Mouse (Mus musculus): ENCODE results near the gene Tfap4.
"Not testable (repeated sequence)": the region's sequence is repeated elsewhere in the genome, so short reads cannot be mapped to it uniquely, and the experiment has no call there.

The Tfap4 gene

DNA sequence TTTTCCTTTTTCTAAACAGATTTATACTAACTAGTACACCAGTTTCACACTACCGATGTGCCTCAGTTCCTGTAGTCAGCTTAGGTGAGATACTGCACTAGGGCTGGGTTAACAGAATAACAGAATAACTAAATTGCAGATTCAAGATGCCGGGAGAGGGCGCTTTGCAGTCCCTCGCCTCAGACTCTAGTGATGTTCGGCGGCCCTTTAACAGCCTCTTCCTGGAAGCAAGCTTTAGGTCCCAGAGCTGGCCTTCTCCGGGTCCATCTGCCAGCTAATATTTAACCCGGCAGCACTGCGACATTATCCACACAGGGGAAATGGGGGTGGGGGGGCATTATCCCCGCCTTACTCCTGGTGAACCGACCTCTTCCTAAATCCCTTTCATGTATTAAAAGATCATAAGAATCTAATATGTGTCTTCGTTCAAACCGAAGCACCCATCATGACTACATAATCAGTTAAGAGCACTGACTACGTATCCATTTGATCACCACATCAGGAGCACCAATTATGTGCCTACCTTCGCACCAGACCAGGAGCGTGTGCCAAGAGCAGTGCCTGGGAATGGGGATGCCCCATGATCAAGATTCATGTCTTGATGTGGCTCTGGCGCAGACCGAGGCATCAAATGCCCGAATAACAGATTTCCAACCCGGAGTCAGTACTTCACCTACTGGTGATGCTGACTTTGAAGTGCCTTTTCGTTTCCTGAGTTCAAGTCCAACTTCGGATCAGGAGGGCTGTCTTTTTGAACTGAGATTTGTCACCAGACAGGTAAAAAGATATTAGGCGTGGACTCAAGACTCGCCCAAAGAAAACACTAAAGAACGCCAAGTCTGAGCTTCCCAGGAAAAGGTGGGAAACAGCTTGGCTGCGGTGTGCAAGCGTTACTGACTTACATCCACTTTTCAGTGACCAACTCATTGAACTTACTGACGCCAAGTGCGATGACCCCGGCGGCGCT, 33.5 kb upstream of the Tfap4 start:
- DNase-seq (ENCODE audit: low read depth, low spot score): peak; percentile 64

DNA sequence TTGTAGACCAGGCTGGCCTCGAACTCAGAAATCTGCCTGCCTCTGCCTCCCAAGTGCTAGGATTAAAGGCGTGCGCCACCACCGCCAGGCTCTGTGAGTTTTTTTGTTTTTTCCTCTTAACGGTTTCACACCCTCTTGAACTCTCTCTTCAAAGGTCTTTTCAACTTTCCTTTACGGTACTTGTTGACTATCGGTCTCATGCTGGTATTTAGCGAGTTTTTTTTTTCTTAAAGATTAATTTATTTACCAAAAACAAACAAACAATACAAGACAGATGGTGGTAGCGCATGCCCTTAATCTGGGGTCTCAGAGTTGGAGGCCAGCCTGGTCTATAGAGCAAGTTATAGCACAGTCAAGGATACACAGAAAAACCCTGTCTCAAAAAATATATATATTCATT, 30.6 kb upstream of the Tfap4 start:
- DNase-seq (ENCODE audit: low read depth, low spot score): no peak

DNA sequence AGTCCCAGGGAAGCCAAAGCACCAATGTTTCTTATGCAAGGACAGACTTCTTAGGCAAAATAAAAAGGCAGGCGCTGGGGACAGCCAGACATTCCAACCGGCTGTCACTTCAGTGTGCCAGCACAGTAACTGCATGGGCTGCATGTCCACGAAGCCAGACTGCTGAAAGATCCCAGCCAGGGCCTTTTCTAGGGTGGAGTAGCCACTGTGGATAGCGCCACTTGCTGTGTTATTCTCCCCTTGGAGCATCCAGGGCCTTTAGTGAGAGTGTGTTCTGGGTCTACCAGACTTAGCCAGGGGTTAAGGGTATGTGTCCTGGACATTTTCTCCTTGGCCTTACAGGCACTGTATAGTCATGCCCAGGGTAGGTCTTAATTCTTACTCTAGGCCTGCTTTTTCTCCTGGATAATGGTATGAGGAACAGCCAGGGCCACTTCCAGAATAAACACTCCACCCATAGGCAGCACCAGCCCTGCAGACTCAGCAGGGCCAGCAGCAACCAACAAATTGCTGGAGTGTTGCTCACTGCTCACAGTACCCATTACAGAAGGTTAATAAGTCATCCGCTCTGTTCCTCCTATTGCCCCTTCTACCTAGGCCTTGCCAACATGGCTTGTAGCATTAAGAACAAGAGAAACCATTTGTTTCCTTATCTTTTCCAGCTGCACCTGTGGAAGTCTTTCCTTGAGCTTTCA, 28.0 kb upstream of the Tfap4 start:
- DNase-seq (ENCODE audit: low read depth, low spot score): no peak

DNA sequence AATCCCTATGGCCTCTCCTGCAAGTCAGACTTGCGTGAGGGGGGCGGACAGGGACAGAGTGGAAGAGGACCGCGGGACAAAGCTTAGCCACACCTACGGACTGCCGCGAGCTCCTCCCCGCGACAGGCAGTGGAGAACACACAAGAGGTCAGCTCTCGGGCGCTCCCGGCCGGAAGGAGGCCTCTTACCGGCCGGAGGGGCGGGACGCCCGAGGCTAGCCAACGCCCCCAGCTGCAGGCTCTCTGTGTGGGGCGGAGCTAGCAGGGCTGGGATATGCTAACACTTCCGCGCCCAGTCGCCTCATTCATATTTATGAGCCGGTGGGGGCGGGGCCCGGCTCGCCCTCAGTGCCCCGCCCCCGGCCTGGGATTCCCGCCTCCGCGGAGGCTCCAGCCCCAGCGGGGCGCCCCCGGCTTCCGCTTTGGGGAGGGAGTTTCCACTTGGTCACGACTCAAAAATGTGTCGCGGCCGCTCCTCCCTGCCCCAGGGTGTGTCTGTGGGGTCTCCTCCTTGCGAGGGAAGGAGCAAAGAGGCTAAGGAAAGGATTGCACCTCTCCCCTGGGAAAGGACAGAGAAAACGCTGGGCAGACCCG, 27.0 kb upstream of the Tfap4 start:
- peak; percentile 93 for DNase-seq (ENCODE audit: low read depth, low spot score)

DNA sequence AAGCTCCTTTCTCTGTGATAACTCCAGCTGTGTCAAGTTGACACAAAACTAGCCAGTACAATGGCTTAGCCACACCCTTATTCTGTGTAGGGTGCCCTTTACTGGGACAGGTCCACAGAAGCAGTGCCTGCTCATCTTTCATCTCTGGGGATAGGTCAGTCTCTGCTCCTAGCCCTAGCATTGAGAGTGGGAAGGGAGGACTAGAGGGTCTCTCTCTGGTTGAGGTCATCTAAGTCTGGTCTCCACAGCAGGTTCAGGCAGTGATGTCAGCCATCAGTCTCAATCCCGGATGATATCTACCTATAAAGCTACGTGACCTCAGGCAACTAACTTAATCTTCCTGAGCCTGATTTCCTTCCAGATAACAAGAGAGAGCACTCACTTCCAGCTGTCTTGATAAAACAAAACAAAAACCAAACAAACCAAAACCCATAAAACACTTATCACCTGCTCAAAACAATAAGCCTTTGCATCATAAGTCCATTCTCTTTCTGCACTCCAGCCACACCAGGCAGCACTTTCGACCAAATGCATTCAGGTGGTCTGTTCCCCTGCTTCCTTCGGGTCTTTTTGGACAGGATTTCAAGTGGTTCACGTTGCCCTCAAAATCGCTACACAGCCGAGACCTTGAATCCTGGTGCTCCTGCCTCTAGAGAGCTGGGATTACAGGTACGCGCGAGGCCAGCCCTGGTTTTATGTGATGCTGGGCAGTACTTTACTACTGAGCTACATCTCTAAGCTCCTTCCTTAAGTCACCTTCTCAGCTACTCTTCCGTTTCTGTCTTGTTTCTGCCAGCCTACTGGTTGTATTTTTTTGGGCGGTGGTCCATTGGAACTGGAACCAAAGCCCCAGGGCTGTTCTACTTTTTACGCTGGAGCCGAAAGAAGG, 26.2 kb upstream of the Tfap4 start:
- DNase-seq (ENCODE audit: low read depth, low spot score): no peak

DNA sequence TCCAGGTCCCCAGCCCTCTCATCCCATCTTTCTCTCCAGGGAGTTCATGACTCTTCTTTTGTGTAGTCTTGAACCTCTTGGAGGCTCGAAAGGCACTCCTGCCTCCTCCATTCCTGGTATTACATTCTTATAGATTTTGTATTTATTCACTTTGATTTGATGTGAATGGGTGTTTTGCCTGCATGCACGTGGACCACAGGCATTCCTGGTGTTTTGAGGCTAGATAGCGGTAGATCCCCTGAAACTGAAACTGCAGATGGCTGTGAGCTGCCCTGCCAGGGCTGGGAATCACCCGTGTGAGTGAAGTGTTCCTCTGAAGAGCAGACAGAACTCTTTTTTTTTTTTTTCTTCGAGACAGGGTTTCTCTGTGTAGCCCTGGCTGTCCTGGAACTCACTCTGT, 24.8 kb upstream of the Tfap4 start:
- DNase-seq (ENCODE audit: low read depth, low spot score): no peak

DNA sequence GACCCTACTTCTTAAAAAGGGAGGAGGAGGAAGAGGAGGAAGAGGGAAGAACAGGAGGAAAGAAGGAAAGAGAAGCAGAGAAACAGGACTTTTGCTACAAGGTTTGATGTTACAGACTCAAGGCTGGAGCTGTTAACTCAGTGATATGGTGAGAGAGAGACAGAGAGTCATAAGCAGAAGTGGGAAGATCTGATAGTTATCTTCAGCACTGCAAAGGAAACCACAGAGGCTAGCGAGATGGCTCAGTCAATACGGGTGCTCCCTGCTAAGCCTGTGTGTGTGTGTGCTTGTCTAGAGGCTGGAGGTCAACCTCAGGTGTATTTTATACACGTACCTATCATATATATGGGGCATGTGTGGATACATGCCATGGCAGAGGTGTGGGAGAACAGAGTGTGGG, 24.2 kb upstream of the Tfap4 start:
- DNase-seq (ENCODE audit: low read depth, low spot score): no peak

DNA sequence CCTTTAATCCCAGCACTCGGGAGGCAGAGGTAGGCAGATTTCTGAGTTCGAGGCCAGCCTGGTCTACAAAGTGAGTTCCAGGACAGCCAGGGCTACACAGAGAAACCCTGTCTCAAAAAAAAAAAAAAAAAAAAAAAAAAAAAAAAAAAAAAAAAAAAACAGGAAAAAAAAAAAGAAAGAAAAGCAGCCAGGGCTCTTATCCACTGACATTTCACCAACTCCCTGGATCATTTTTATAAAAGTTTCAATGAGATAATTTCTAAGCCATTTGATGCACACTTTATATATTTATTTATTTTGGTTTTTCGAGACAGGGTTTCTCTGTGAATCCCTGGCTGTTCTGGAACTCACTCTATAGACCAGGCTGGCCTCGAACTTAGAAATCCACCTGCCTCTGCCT, 21.5 kb upstream of the Tfap4 start:
- DNase-seq (ENCODE audit: low read depth, low spot score): not testable (repeated sequence)

DNA sequence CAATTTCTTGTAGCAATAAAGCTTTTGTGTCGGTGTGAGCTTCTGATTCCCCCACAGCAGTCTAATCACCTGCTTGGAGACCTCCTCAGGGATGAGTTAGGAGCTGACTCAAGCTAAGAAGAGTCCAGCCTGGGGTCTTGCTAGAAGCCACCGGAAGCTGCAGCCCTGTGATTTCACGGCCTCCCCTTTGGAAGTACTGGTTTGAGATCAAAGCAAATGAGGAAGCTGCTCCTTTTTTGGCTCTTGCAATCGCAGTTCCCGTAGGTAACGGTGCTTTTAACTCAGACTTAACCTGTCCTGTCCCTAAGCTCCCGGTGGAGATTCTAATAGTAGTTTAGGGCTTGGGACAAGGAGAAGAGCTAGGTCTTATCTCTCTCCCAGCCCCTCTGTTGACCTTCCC, 19.0 kb upstream of the Tfap4 start:
- no peak for DNase-seq (ENCODE audit: low read depth, low spot score)

DNA sequence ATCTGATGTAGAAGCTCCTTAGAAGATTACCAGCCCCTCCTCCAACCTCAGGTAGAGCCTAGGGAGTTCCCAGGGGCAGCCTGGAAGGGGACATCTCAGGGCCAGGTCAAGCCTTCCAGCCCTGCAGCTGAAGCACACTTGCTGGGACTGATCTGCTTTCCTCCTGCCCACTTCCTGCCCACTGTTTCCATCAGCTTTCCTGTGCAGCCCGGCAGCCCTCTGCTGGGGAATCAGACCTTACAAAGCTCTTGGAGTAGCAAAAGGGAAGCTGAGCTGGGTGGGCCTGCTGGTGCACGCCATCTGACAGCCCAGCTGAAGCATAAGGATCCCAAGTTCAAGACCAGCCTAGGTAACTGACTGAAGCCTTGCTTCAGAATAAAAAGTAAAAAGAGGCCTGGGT, 17.2 kb upstream of the Tfap4 start:
- no peak for DNase-seq (ENCODE audit: low read depth, low spot score)

DNA sequence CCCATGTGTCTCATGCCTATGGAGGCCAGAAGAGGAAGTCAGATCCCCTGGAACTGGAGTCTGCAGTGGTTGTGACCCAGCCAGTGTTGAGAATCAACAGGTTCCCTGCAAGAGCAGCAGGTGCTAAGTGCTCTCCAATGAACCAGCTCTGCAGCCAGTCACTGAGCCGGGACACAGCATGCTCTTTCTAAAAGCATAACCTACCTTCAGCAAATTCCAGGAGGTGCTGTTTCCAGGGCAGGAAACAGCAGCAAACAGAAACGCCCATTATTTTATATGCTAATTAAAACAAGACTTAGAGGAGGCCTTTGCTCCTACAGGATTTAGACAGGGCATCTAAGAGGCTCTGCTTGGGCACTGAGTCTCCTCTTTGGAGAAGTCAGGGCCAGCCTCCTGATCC, 16.4 kb upstream of the Tfap4 start:
- DNase-seq (ENCODE audit: low read depth, low spot score): no peak

DNA sequence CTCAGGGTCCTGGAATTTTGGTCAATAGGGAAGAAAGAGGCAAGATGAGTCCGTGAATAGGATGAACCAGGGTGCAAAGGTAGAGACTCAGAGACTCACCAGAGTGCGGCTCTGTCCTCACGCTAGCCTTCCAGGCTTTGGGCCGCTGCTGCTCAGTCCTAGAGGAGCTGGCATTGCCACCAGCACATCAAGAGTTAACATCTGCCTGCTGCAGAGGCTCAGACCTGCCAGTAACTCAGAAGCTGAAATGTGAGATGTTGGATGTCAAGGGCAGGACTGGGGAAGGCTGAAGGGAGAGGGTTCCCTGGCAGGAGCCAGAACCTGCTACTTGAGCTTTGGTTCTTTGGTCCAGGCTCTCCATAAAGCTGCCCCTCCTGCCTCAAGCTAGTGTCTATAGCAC, 11.1 kb upstream of the Tfap4 start:
- DNase-seq (ENCODE audit: low read depth, low spot score): no peak

DNA sequence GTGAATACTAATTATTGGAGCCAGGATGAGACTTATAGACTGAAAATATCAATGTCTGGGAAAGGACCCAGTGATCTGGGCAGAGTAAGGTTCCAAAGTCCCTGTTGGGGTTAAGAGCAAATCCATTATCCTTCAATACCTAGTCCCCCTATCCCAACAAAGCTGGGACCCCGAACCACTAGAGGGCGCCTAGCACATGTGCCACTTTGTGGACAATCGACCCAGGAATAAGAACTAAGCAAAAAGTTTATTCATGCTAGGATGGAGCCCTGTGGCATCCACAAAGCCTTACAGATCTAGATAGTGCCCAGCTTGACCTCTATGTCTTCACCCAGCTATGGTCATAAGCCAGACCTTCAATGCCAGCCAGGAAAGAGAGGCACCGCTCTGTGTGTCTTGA, 8.3 kb upstream of the Tfap4 start:
- DNase-seq (ENCODE audit: low read depth, low spot score): no peak

DNA sequence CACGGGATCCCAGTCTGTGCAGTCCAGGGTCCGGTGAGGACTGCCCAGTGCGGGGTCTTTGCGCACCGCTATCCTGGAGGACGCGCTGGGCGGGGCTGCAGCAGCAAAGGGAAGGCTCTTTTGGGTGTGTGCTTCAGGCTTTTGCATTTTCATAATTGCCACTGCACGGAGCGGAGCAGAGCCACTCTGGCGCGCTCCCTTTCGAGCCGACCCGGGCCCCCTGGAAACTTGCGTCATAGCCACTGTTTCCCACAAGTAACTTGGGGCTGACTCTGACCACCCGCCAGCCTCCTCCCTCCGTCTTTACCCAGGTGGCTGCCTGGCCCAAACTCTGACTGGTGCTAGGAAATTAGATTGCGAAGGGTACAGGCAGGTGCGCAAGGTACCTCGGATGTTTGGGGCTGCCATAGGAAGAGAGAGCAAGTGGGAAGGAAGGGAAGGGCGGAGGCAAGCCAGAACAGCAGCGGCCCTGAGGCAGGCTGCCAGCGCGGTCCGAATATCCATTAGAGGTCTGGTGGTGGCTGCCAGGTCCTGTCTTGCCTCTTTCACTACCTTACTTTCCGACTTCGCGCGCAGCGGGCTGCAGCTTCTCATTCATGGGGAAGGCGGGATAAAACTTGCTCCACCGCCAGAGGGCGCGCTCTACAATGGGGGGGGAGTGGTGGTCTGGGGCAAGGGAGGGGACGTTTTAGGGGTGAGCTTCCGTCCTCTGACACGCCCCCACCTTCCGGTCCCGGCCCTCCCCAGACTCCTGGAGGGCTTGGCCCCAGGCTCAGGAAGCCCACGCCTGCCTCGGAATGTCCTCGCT, 695 bp upstream of the Tfap4 start:
- DNase-seq (ENCODE audit: low read depth, low spot score): no peak

DNA sequence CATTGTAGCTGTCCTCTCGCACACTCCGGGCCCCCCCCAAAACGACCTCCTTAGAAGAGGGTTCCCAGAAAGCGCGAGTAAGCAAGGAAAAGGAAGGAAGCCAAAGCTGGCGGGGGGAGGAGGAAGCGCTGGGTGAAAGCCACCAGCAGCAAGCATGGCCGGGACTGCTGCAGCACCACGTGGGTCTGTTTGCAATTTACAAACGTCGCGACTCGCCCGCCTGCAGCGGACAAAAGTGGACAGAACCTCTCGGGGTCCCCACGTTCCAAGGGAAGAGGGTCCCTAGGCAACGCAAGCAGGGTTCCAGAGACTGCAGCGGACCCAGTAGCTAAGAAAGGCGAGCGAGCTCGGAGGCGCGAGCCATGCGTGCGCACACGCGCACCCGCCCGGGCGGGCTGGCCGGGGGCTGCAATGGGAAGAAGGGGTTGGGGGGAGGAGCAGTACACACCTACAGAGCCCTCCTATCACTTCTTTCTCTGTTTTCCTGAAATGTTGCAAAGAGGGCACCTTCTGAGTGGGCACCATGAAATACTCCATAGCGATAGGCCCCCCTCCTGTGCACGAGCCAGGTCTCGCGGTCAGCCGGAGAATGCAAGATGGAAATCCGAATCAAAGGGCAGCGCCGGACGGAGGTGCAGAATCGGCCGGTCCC, 548 bp downstream of the Tfap4 start:
- no peak for DNase-seq (ENCODE audit: low read depth, low spot score)

DNA sequence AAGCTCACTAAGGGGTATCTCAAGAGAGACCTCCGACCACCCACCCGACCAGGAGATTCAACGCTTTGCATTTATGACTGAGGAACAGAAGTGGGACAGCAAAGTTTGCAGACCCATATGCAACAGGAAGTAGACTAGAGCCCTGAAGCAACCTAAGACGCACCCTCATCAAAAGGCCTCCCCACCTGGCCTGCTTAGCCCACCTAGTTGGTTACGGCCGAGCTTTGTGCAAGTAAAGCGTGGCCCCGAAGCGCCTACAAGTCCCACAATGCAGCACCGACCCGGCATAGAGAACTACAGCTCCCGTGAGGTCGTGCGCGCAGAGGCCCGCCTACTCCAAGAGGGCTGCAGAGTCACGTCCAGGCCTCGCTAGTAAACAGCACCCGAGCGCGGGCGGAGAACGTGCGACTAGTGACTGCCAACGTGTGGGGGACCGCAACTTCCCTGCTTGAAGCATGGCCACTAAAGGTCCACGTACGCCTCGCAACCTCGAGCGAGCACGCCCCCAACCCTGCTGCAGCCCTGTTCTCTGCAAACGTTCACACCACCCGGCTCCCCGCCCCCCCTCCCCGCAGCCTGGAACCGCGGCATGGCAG, 1.2 kb downstream of the Tfap4 start:
- DNase-seq (ENCODE audit: low read depth, low spot score): peak; percentile 76

DNA sequence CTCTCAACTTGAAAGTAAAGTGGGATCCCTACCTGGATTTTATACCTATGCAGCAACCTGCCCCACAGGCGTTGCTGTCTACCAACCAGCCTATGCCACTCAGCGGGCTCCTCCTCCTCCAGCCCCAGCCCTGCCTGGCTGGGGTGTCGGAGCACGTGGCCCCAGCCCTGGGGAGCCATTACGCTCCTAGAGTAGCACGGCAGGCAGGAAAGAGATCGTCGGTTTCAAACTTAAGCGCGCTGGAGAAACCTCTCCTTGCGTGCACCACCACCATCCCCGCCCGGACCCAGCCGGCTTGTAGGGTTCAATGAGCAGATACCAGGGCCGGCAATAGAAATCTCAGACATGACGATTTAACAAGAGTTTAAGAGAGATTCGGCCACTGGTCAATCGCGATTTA, 1.7 kb downstream of the Tfap4 start:
- DNase-seq (ENCODE audit: low read depth, low spot score): no peak

DNA sequence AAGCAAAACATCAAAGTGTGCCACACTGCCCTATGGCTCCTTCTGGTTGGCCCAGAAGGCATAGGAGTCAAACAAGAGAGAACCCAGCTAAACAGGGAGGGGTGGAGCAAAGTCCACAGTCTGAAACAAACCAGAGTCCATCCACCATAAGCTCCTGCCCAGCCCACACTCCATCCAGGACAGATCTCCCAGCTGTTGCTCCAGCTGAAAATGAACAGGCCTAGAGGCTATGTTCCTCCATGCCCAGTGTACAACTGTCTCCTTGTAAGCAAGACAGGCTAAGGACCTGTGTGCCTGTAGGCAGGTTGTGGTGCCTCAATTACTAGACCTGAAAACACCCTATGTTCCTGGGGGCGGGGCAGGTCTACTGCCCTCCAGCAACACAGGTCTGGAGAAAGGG, 2.6 kb downstream of the Tfap4 start:
- DNase-seq (ENCODE audit: low read depth, low spot score): no peak

DNA sequence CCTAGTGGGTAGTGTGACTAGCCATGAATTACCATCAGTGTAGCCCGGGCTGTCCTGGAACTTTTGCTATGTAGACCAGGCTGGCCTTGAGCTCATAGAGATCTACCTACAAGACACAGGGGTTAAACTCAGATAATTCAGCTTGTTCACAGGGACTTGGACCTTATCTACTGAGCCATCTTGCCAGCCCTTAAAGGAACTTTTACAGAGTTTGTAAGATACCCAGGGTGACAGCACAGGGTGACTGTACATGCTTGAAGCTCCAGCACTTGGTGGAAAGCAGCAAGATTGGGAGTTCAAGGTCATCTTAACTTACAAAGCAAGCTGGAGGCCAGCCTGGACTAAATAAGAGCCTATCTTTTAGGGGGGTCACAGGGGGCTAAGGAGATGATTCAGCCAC, 4.1 kb downstream of the Tfap4 start:
- no peak for DNase-seq (ENCODE audit: low read depth, low spot score)
